Mouse (Mus musculus): ENCODE results near the gene Il22ra1.

Gene Il22ra1

DNA sequence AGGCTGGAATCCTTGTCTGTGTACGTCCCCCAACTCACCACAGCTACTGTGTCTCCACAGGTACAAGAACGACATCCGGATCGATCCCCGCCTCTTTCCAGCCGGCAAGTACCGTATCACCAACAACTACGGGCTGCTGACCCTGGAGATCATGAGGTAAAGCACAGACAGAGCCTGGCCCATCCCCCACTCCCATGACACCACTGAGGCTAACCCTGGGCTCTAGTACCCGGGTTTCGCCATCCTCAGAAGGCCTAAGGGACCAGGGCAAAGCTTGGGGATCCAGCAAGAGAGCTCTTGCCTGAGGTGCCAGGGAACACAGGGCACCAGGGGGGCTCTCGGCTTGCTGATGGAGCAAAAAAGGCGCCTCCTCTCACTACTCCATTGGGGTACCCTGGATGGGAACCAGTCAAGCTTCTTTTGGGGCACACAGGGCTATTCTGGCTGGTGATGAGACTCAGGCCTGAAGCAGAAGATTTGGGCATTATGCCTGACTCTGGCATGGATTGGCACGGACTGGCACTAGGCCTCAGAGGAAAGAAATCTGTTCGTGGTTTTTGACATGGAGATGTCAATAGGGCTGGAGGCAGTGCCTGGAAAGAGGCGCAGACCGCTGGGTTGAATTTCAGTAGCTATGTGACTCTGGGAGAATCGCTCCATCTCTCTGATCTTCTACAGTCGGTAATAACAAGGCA, 42.8 kb downstream of the Il22ra1 start:
- no peak for DNase-seq (ENCODE audit: low read depth)

DNA sequence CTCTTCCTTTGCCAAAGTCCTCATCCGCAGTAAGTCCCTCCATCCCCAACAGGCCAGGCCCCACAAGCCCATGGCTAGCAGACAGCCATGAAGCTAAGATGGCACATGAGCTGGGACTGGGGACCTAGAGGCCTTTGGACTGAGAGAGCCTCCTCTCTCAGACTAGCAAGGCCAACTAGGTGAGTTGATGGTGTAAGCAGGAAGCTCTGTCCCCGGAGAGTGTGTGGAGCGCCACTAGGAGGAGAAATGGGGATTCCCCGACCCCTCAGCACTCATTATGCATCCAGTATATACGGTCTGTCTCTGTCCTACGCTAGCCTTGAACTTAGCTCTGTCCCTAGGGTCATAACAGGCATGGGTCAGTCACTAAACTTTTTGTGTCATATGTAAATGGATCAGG, 43.6 kb downstream of the Il22ra1 start:
- no peak for DNase-seq (ENCODE audit: low read depth)

DNA sequence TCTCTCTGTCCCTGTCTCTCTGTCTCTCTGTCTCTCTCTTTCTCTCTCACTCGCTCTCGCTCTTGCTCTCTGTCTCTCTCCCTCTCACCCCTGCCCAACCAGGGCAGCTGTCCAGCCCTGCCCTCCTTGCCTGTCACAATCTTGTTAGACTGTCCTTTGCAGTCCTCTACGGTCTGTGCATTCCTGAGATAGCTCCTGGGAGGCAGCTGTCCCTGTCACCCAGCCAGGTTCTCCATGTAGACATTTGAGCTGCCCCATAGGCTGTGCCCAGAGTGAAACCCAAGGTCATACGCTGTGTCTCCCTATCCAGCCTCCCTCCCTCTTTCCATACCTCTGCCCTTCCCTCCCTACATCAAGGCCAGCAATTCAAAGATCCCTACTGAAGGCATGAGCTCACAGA, 44.7 kb downstream of the Il22ra1 start:
- DNase-seq (ENCODE audit: low read depth), result no peak

GRCm38 (mm10) chr4:135774496-135774895, 46.5 kb downstream of the Il22ra1 start:
- no peak for DNase-seq (ENCODE audit: low read depth)

GRCm38 (mm10) chr4:135776850-135777249, 48.9 kb downstream of the Il22ra1 start:
- DNase-seq (ENCODE audit: low read depth), result no peak

DNA sequence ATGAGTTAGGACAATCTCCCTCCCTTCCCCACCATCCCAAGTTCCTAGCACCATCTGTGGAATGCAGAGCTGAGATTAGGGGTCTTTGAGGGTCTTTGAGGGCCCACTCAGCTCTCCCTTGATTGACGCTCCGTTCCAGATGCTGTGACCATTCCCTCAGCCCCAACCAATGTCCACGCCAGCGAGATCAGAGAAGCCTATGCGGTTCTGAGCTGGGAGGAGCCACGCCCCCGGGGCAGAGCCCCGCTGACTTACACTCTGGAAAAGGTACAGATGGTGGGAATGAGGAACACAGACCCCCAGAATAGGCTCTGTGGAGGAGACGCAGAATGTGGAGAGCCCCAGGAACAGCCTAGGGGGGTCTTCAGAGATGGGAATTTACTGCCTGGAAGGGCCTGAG, 51.7 kb downstream of the Il22ra1 start:
- no peak for DNase-seq (ENCODE audit: low read depth)

DNA sequence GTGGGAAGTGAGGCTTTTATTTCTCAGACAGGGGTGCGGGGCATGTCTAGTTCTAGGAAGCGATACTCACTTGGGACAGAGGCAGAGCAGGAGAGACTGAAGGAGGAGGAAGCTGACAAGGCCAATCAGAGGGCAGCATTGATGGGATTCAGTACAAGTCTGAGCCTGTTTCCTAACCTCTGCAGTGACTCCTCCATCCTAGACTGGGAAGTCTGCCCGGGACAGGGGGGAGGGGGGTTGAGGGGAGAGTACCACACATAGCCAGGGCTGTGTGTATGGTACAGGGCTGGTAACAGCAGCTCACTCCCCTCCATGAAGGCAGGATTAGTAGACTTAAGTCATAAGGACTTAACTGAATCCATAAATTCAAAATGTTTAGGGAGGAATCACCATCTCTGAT, 52.3 kb downstream of the Il22ra1 start:
- no peak for DNase-seq (ENCODE audit: low read depth)

DNA sequence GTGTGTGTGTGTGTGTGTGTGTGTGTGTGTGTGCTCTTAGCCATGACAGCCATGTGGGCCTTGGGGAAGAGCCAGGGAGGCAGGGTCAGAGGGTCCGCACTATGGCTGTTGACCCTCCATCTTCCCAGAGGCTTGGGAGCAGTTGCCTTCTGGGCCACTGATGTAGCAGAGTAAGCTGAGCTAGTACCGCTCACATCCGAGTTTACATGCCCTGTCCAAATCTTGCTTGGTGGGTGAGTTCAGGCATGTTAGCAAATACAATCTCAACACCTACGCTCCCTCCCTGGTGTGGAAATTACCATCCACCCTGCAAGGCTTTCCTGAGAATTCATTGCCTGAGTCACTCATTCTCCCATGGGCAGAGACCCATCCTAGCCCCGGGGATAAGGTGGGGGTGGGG, 53.3 kb downstream of the Il22ra1 start:
- no peak for DNase-seq (ENCODE audit: low read depth)

DNA sequence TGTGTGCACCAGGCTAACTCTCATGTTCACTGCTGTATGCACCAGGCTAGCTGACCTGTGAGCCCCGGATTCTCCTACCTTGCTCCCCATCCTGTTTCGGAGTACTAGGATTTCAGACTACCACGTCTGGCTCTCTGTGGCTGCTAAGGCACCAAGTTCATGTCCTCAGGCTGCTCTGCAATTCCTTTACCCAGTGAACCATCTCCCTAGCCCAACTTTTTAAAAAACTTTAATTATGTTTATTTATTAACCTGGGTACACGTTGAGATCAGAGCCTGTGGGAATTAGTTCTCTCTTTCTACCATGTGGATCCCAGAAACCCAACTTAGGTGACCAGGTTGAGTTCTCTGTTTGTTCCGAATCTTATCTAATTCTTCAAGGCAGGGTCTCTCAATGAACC, 58.6 kb downstream of the Il22ra1 start:
- DNase-seq (ENCODE audit: low read depth), result no peak

DNA sequence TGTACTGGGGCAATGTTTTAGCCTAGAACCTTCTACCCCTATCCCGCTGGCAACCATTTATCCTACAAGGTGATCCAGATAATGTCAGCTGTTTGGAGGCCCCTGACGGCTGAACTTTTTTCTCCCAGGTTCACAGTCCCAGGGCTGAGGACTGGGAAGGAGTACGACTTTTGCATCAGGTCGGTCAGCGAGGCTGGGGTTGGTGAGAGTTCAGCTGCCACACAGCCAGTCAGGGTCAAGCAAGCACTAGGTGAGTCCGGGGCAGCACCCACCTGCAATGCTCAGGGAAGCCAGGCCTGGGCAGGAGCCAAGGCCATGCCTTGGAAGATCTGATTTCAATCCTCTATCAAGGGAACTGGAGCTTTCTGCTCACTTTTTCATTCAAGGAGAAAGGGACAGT, 59.3 kb downstream of the Il22ra1 start:
- DNase-seq (ENCODE audit: low read depth), result no peak

GRCm38 (mm10) chr4:135789135-135789534, 61.2 kb downstream of the Il22ra1 start:
- DNase-seq (ENCODE audit: low read depth), result no peak

DNA sequence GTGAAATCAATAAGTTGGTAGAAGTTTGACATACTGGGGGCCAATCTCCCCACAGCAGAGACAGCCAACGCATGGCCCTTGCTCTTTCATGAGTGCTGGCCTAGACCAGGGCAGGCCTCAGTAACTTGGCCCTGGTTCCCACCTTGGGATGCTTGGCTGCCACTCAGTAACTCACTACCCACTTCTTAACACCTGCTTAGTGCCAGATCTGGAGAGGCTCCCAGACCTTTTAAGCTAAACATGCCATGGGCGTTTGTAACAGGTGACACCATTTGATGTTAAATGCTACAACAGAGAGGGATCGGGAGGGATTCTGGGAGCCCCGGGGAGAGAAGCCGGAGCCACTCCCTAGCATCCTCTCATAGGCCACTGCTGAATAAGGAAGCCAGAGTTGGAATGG, 64.8 kb downstream of the Il22ra1 start:
- DNase-seq (ENCODE audit: low read depth), result no peak

GRCm38 (mm10) chr4:135797931-135798330, 70.0 kb downstream of the Il22ra1 start:
- no peak for DNase-seq (ENCODE audit: low read depth)

GRCm38 (mm10) chr4:135801543-135801942, 73.6 kb downstream of the Il22ra1 start:
- DNase-seq (ENCODE audit: low read depth), result peak; percentile 75

All from 416B (cell line).